Mouse (Mus musculus) heart, postnatal 0 days (tissue): ENCODE data around the gene Pgm2l1.

Source experiments
- CTCF ChIP-seq: IDR thresholded peaks from 2 replicates; pipeline ENCODE4 v1.5.1; 2016; ENCODE audit warnings: antibody characterized with exemption, control low read depth, low read depth
- EP300 ChIP-seq: IDR thresholded peaks from 2 replicates; pipeline ENCODE4 v1.6.1; 2016; ENCODE audit warnings: antibody characterized with exemption, low read depth

DNA sequence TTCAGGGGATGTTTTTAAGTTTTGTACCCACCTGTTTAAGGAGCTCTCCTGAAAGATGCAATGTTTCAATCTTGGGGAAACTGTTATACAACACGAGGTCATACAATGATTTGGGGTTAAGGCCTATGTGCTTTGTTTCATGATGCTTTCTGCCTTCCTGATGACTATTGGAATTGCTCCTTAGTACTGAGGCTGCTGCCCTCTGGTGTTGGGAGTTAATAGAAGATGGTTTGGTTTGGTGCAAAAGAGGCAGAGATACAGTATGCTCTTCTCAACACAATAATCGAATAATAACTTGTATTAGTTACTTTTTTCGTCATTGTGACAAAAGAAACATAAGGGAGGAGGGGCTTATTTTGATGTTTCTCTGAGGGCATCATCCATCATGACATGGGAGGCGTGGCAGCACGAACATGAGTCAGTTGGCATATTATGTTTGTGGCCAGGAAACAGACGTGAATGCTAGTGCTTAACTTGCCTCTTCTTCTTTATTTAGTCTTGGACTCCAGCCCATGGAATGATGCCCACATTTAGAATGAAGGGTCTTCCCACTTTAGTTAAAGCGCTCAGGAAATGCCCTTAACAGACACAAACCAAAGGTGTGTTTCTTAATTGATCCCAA, 7.2 kb downstream of the Pgm2l1 start:
- TF ChIP-seq CTCF (peak; percentile 86), EP300 (no peak)
